Mouse (Mus musculus) stomach, postnatal 0 days (tissue): ENCODE results near the gene Acp2.

ENCODE experiments used
- CTCF ChIP-seq: IDR thresholded peaks from 2 replicates; pipeline ENCODE4 v1.5.1; 2016; ENCODE audit warnings: antibody characterized with exemption, low read depth, mild to moderate bottlenecking, moderate library complexity
- EP300 ChIP-seq: optimal IDR thresholded peaks from 2 replicates; pipeline ENCODE3; 2016; ENCODE audit warnings: antibody characterized with exemption

GRCm38 (mm10) chr2:91256256-91257125 lies 53.8 kb downstream of the Acp2 start:
- TF ChIP-seq EP300, result no peak
- no peak; the same call in 1 of the 2 replicates for TF ChIP-seq CTCF
